Mouse (Mus musculus) neutrophil, adult 5-6 weeks (primary cell): ENCODE results near the gene Ppp1r37. TPM values are rescaled to one million over a fixed set of nuclear protein-coding genes. Genes with fewer than 3 reads are reported as not detected.

Source experiments
- ATAC-seq: fragments of 151-379, 151-347 bp; 2 replicates; pipeline ENCODE4 v1.8.0; 2017; ENCODE audit warnings: mild to moderate bottlenecking, moderate TSS enrichment; ENCODE audit not compliant: insufficient number of reproducible peaks, poor library complexity, low FRiP score, severe bottlenecking; ENCODE audit errors: extremely low read depth
- total RNA-seq: library from RNA; stranded (forward); fragments of 200-1000 nt; gene quantifications from 2 replicates; pipeline ENCODE4 v1.2.3, GENCODE M21; 2017

Ppp1r37 gene
- total RNA-seq, 1 experiment from 2014 or later = 29.9 TPM

- ATAC-seq = peak; percentile 82
These were observed 54.5 kb downstream of the Ppp1r37 start, which contains the start of the genes Bloc1s3 and Trappc6a for GRCm38 (mm10) chr7:19508150-19508923. Gene Bloc1s3, minus strand, starts transcription at chr7:19508367. Gene Trappc6a, plus strand, starts transcription at chr7:19508395.

- no peak for ATAC-seq
These were observed 55.3 kb downstream of the Ppp1r37 start for GRCm38 (mm10) chr7:19507612-19507981.

DNA sequence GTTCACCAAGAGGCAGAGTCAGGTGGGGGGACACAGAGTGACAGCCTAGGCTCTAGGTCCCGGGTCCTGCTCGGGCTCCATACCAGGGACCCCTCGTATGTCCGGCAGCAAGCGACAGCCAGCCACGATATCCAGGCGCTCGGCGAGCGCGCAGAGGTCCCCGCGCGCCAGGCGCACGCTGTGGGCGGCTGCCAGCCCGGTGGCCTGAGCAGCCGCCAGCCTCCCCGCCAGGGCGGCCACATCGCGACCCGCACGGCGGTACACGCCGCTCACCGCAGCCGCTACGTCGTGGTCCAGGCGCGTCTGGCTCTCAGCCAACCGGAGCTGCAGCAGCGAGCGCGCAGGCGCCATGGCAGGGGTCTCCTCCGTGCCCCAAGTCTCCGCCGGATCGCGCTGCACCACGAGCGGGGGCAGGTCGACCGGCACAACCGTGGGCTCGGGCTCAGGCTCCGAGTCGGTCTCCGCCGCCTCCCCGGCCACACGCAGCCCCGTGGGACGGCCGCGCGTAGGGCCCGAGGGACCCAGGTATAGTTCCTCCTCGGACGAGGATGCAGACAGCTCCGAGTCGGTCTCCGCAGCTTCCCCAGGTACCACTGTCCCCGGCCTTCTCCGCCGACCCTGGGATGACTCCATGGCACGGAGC, 55.8 kb downstream of the Ppp1r37 start:
- ATAC-seq = no peak

DNA sequence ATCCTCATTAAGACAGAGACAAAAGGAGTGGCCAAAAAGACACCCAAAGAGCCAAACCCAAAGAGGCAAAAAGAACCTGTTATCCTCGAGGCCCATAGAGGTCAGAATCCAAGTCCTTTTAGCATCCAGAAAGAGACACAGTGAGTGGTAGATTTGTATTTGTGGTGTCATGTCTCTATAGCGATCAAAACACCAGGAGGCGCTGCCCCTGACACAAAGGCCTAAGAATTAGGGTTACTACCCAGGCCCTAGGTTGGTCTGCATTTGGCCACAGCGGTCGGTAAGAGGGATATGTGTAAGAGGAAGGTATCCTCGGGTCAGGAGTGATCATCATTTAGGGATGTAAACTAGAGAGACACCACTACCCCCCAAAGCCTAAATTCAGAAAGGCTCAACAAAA, 56.5 kb downstream of the Ppp1r37 start:
- ATAC-seq = no peak

DNA sequence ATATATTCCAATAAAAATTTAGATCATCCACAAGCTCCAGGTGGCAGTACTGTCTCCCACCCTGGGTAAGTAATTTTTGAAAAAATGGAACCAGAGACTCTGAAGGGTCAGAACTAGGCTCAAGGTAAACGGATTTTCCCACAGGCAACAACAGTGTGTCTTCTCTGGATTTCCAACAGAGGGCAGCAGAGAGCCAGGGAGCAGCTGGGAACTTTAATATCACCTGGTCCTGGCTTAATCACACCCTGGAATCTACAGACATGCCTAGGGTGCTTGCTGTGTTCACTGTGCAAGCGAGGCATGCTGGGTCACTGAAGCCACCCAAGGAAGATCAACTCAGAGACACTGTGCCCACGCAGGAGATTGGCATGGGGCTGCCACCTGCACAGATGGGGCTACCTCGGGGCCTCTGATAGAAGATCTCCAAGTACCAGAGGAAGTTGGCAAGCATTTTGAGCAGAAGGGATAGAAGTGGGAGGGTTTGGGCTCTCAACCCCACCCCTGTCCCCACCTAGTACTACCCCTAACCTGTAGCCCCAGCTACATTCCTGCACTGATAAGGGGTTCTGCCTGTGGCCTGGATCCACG, 59.3 kb downstream of the Ppp1r37 start:
- ATAC-seq = peak; percentile 30; the same call in 1 of the 2 replicates

GRCm38 (mm10) chr7:19501658-19502057, 61.2 kb downstream of the Ppp1r37 start:
- ATAC-seq = no peak

- ATAC-seq = peak; percentile 14; the same call in 1 of the 2 replicates
These were observed 62.2 kb downstream of the Ppp1r37 start for GRCm38 (mm10) chr7:19500420-19501363.

DNA sequence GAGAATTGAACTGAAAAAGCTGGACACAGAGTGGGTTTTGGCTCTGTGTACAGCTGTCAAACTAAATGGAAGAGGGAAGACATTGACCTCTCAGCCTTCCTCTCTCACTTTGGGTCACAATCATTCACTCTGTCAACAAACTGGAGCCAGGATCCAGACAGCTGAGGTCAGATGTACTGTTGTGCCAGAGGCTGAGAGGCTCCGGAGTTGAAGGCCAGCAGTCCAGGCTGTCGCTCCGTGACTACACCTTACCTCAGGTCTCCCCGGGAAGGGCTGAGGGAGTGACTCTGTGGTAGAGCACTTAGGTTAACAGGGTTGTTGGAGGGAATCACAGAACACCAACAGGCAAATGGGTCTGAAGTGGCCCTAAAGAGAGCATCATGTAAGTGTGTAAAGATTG, 64.5 kb downstream of the Ppp1r37 start:
- no peak for ATAC-seq

DNA sequence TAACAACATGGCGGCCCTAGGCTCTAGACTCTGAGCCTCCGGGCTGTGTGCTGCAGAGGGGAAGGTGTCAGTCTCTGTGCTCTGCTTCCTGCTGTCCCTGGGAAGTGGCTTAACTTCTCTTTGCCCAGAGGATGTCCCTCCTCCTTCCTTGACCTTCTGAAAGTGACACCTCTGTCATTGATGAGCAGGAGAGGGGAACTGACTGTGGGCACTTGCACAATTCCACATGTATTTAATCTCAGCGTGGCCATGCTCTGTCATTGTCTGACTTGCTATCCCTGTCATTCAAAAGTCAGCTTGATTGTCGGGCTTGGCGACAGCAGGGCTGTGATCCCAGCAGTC, 66.7 kb downstream of the Ppp1r37 start:
- ATAC-seq = peak; percentile 51; the same call in 1 of the 2 replicates

DNA sequence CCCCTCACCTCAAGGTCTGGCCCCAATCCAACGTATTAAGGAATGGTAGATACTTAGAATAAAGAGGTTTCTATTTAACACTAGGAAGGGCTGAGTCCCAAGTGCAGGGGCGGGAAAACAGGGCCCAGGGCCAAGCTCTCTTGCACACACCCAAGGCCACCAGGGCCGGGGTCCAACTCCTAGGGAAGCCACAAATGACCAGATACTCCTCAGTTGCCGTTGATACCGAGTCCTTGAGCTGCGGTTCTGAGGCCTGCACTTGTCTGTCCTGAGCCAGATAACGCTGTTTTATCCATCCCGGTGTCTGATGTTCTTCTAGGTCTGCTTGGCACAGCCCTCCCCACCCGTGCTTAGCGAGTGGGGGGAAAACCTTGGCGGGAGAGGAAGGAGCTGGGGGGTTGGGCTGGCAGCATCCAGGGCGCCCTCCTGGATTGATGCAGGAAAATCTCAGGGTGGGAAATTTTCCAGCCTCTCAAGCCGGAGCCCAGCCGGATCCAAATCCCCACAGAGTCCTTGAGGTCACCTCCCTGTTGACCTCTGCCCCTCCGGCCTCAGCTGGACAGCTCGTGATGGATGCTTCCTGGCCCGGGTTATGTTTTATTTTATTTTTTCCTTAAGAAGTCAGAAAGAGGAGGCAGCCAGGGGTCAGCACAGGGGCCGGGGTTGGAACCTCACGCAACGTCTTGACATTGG, 67.2 kb downstream of the Ppp1r37 start:
- no peak for ATAC-seq

DNA sequence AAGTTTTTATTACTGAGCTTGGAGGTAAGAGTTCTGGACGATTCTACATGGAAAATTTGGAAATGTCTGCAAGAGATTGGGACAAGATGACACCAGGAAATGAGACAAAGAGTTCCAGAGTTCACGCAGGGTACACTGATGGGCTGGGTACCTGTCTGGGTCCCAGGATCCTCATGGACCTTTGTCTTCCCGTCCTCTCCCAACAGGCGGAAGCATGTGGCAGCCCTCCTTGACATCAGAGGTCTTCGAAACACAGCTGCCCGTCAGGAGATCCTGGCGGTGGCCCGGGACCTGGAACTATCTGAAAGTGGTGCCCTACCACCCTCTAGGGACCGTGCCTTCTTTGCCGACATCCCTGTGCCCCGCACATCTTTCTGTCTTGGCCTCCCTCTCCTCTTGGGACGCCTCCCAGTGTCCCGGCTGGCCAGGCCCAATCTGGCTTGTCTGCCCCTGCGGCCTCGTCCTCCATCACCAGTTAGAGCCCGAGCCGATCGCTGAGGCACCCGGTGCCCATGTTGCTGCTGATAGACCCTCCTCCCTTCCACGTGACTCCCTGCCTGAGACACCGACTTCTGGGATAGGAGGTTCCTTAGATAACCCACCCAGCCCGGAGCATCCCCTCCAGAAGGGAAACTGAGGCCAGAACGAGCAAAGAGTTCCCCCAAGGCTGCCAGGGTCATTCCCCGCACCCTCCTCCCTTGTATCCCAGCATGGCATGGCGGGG, 68.0 kb downstream of the Ppp1r37 start:
- no peak for ATAC-seq

- ATAC-seq = no peak
These were observed 71.1 kb downstream of the Ppp1r37 start for GRCm38 (mm10) chr7:19491731-19492130.

GRCm38 (mm10) chr7:19489525-19489924, 73.4 kb downstream of the Ppp1r37 start:
- ATAC-seq = no peak

DNA sequence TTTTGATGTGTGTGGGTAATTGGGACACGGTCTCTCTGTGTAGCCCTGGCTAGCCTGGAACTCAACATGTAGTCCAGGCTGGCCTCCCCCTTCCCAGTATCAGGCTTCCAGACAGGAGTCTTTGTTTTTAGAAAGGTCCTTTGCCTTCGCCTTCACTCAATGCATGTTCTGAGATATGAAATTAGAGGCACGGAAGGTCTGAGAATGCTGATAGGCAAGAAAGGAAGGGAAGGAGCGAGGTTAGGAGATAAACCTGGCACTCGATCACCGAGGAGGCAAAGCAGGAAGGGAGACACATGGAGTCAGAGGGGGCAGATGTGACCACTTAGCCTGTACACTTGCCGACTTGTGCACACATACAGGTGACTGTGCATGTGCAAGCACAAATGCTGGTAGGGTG, 76.3 kb downstream of the Ppp1r37 start:
- no peak for ATAC-seq

- ATAC-seq = no peak
These were observed 77.4 kb downstream of the Ppp1r37 start for GRCm38 (mm10) chr7:19485488-19485887.

- ATAC-seq = no peak
These were observed 79.6 kb downstream of the Ppp1r37 start for GRCm38 (mm10) chr7:19483281-19483680.
